Mouse (Mus musculus): ENCODE data around the gene Csnka2ip.

The Csnka2ip gene

DNA sequence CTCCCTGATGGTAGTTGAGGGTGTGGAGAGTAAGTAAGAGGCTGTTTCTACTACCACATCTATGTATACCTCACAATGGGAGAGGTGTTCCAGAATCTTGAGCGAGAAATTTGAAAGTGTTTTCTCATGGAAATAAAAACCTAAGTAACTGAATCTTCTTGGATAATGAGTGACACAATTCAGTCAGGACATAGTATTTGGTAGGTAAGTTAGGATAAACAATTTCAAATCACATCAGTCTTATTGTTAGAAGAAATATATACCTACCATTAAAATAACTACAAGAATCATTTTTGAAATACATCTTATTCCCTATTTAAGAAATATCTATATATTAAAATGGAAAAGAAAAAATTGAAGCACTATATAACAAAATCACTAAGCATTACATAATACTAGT, at the start of gene Csnka2ip:
Gene Csnka2ip, minus strand, starts transcription at position 101 of the 400 bp plus-strand sequence.
- no peak for DNase-seq (ENCODE audit: low spot score in 2 of 2)

DNA sequence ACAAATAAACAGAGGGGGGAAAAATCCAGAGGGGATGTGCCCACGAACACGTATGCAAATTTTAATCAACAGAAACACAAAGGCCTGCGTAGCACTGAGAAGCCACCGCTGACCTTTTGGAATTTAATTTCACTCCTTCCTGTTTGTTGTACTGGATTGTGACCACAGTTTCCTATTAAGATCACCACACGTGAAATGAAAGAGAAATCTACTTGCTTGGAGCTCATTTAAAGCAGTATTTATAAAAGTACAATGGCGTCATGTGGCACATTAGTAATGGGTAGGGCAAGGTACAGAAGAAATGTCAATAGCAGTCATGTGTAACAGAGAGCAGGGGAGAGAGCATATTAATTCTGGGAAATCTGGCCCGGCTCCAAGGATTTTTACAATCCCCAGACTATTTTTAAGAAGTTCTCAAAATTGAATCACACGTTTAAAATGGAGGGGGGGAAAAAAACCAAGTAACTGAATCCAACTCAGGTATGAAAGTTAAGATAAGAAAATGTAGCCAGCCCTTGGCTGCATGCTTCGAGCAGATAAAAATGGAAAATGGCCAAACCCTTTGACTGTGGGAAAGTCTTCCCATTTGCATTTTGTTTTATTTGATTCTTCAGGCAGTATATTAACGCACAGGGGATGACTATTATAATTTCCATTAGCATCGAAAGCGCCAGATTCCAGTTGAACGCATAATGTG, 47.5 kb upstream of the Csnka2ip start:
- DNase-seq (ENCODE audit: low spot score in 2 of 2) = no peak

DNA sequence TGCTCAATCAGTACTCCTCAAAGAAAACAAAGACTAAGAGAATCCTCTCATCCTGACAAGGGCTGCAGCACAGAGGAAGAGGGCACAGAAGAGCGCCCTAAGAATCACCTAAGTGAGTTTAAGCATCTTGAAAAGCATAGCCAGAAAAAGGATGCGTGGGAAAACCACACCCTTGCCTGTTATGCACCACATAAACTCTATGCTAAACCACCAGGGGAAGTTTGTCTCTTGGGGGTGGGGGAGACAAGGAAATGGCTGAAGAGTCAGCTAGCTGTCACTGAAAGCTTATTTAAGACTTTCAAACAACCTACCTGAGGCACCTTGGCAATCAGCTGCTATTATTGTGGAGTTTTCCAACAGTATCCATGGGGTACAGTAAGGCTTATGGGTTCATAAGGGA, 45.6 kb upstream of the Csnka2ip start:
- no peak for DNase-seq (ENCODE audit: low spot score in 2 of 2)

DNA sequence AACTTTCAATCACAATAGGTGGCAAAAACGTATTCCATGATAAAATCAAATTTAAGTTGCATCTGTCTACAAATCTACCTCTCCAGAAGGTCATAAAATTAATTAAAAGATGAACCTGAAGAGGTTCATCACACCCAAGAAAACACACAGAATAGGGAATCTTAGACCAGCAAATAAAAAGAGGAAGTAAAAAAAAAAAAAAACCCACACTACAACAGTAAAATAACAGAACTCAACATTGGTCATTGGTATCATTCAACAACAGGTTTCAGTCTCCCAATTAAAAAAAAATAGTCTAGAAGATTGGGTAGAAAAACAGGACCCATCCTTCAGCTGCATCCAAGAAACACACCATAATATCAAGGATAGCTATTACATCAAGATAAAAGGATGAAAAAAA, 32.9 kb upstream of the Csnka2ip start:
- DNase-seq (ENCODE audit: low spot score in 2 of 2) = no peak

GRCm38 (mm10) chr16:64620116-64620515, 17.9 kb upstream of the Csnka2ip start:
- DNase-seq (ENCODE audit: low spot score in 2 of 2) = no peak

DNA sequence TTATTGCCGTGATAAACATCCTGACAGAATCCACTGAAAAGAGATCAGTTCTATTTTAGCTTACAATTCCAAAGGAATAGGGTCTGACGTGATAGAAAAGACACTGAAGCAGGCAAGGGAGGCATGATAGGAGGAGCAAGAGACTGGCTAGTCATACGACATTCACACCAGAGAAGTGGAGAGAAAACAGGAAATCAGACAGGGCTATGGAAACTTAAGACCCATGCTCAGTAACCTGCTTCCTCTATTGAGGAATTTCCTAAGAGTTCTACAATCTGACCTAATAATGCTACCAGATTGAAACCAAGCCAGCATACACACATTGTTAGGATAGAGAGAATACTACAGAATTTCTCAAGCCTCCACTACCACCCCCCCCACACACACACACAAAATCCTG, 12.4 kb upstream of the Csnka2ip start:
- no peak for DNase-seq (ENCODE audit: low spot score in 2 of 2)

- no peak for DNase-seq (ENCODE audit: low spot score in 2 of 2)
These were observed 5.6 kb upstream of the Csnka2ip start for GRCm38 (mm10) chr16:64607793-64608192.

DNA sequence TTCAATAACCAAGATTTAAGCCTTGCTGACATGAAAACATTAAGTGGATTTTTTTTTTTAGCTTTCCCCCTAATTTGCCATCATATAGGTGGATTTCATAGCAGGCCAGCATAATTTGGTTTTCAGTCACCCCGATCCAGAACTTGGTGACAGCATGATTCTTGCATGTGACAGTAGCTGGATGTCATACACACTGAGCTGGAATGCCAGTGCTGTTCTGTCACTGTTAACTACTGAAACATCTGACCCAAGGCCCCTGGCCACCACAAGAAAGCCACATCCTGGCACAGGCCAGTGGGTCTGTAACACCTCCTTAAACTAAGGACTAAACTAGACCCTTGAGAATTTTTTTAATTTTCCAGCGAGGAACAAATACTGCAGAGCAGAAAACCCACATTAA, 15.4 kb downstream of the Csnka2ip start:
- no peak for DNase-seq (ENCODE audit: low spot score in 2 of 2)

GRCm38 (mm10) chr16:64586262-64586619, 16.0 kb downstream of the Csnka2ip start:
- DNase-seq (ENCODE audit: low spot score in 2 of 2) = no peak

GRCm38 (mm10) chr16:64585599-64586261, 16.5 kb downstream of the Csnka2ip start:
- no peak for DNase-seq (ENCODE audit: low spot score in 2 of 2)

- DNase-seq (ENCODE audit: low spot score in 2 of 2) = no peak
These were observed 17.6 kb downstream of the Csnka2ip start for GRCm38 (mm10) chr16:64584591-64584990.

DNA sequence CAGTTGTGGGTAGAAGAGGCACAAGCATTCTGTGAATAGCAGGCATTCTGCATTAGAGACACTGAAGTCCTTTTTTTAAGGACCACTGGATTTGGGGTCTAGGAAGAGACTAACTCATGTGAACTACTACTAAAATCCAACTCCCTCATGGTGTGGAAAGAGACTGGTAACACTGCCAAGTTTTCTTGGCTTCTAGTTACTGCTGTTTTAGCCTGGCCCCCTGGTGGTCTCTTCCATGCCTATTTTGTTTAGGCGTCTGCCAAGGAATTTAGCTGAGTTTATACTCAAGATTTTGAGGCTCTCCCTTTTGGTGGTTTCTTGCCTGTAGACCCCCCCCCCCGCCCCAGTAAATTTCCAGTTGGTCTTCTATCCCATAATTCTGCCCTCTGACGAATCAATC, 18.8 kb downstream of the Csnka2ip start:
- no peak for DNase-seq (ENCODE audit: low spot score in 2 of 2)

DNA sequence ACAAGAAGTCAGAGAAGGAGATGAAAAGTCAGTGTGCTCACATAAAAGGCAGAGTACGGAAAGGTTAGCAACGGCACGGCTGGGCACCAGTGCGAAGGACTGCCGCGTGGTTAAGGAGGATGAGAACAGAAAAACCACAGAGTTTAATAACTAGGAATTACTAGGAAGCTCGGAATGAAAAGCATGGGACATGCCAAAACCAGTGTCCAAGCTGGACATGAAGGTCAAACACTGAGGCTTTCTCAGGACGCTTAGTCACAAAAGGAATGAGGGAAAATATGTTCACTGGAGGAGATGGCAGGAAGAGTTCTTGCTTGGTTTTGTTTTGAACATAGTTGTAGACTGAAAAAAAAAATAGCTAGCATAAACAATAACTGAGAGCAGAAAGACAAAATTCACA, 32.7 kb downstream of the Csnka2ip start:
- no peak for DNase-seq (ENCODE audit: low spot score in 2 of 2)

DNA sequence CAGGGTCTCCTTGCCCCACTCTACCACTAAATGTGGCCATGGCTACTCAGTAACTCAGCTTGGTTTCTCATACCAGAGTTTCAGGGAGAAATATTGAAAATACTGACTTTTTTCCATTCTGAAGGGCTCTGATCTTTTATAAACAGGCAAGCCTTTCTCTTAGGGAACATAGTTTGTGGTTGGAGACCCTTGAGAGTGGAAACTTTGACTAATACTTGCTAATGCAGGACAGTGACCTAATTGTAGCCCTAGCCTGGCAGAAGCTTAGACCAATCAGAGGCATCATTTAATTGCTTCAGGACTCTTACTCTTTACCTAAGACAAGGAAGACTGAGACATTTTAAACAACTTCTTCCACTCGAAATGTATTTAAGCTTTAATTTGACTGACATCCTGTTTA, 39.1 kb downstream of the Csnka2ip start:
- DNase-seq (ENCODE audit: low spot score in 2 of 2) = no peak

DNA sequence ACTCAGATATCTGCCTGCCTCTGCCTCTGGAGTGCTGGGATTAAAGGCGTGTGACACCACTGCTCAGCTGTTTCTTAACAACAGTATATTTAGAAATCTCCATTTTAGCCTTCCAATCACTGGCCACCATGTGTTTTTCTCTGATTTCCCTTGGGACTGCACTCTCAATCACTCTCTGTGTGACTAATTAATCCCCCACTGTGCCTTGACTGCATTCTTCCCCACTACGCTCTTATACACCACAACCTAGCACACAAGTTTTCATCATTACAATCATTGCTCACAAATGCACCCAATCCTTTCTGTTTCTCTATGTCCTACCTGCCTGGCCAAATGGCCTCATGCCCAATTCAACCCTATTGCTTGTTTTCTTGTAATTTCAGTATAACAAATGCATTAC, 43.7 kb downstream of the Csnka2ip start:
- no peak for DNase-seq (ENCODE audit: low spot score in 2 of 2)

DNA sequence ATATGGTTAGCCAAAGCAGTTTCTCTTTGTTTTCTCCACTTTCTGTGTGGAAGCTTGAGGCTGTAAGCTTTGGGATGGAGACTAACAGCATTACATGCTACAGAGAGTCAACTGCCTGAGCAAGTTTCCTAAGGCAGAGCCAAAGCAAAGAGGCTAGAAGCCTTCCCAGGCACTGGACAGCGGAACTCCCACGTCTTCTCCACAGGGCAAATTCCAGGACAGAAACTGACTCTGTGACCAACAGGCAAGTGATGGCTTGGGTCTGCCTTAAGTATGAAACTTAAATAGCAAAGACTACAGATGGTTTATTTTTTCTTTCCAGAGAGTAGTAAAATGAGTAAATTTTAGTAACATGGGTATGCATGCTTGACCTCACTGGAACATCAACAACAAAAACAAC, 75.3 kb downstream of the Csnka2ip start:
- DNase-seq (ENCODE audit: low spot score in 2 of 2) = no peak

DNA sequence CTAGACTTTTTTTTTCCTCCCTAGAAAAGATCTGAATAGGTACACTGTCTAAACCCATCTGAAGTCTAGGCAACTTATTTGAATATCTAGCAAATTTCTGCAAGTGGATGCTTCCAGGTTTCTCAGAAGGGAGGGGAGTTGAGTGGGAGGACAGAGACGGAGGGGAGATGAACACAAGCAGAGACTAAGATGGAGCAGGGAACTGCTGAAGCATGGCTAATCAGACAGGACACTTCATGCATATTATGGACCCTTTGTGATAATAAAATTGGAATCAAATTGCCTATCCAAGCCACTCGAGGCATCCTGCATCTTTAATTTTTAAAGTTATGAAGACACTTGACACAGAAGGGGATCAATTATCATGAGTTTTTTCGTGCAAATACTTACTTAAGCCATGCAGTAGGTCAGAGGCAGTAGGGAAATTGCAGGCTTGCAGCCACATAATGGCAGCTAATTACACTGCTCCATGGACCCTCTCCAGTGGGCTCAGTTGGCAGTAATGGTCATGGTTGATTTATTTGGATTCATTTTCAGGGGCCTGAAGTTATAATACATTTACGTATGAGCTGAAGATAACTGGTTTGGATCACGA, 78.1 kb downstream of the Csnka2ip start:
- no peak for DNase-seq (ENCODE audit: low spot score in 2 of 2)

DNA sequence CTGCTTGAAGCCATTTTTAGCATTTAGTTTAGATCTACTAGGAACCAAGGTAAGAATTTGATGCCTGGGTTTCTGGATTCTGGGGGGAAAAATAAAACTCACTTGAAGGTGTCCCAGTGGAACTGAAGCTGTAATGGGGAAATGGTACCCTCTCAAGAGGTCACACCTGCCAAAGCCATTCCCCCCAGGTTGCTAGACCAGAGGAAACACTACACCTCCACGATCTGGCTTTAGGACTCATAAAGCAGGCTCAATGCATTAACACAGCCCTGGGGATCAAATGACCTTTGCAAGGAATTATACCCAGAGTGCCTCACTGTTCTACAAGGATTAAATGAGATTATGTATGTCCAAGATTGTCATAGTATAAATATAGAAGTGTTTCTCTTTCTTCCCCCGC, 88.8 kb downstream of the Csnka2ip start:
- DNase-seq (ENCODE audit: low spot score in 2 of 2) = no peak

Data from frontal cortex, postnatal 25 days (tissue).